Mouse (Mus musculus) heart, postnatal 14 days (tissue): ENCODE measurements at regions not wholly inside any gene's neighbourhood (a gene's known extent, or its start where the extent isn't known, plus 50 kb on each side); places are given as distances from the start of the nearest gene placed in this dataset.

ENCODE experiments used
- DNase-seq, 2 experiments: peaks; one replicate each; pipeline ENCODE4 v3.0.0; 2021 to 2022
- intact Hi-C: fragments of 180-260 bp; cut with DNase I; formaldehyde crosslinking; loops from one replicate; pipeline ENCODE4 v1.15.1; 2025

GRCm38 (mm10) chr13:115676836-115677235 is 575.1 kb upstream of the Itga1 start:
- intact Hi-C loops, result no loop called here
- DNase-seq, result no peak

- intact Hi-C loops, result no loop called here
- no peak for DNase-seq
These were observed 572.0 kb upstream of the Itga1 start for GRCm38 (mm10) chr13:115673729-115674128.

GRCm38 (mm10) chr13:115671685-115672084 is 569.9 kb upstream of the Itga1 start:
- intact Hi-C loops, result no loop called here
- no peak for DNase-seq

GRCm38 (mm10) chr13:115669516-115669915 is 567.8 kb upstream of the Itga1 start:
- no peak for DNase-seq
- intact Hi-C loops, result no loop called here

- intact Hi-C loops, result no loop called here
- no peak for DNase-seq
These were observed 553.4 kb upstream of the Itga1 start for GRCm38 (mm10) chr13:115655134-115655533.

GRCm38 (mm10) chr13:115652935-115653334 is 551.2 kb upstream of the Itga1 start:
- DNase-seq, result no peak
- intact Hi-C loops, result no loop called here

GRCm38 (mm10) chr13:115652352-115652751 is 550.6 kb upstream of the Itga1 start:
- no peak for DNase-seq
- intact Hi-C loops, result no loop called here

GRCm38 (mm10) chr13:115631410-115632105 is 529.8 kb upstream of the Itga1 start:
- intact Hi-C loops, result no loop called here
- DNase-seq, result no peak

GRCm38 (mm10) chr13:115630603-115631002 is 528.8 kb upstream of the Itga1 start:
- intact Hi-C loops, result no loop called here
- no peak for DNase-seq

GRCm38 (mm10) chr13:115613174-115613573 is 511.4 kb upstream of the Itga1 start:
- DNase-seq, result no peak
- intact Hi-C loops, result no loop called here

- DNase-seq, result no peak
- intact Hi-C loops, result no loop called here
These were observed 504.7 kb upstream of the Itga1 start for GRCm38 (mm10) chr13:115606441-115606840.

GRCm38 (mm10) chr13:115595126-115595671 is 493.4 kb upstream of the Itga1 start:
- intact Hi-C loops, result no loop called here
- no peak for DNase-seq

GRCm38 (mm10) chr13:115575967-115576366 is 474.2 kb upstream of the Itga1 start:
- intact Hi-C loops, result no loop called here
- DNase-seq, result no peak

GRCm38 (mm10) chr13:115575052-115575891 is 473.5 kb upstream of the Itga1 start:
- intact Hi-C loops, result no loop called here
- no peak for DNase-seq

GRCm38 (mm10) chr13:115541167-115541566 is 439.4 kb upstream of the Itga1 start:
- intact Hi-C loops, result no loop called here
- DNase-seq, result no peak

GRCm38 (mm10) chr13:115535900-115536299 is 434.1 kb upstream of the Itga1 start:
- intact Hi-C loops, result no loop called here
- DNase-seq, result no peak

GRCm38 (mm10) chr13:115513914-115514313 is 412.1 kb upstream of the Itga1 start:
- intact Hi-C loops, result no loop called here
- no peak for DNase-seq

GRCm38 (mm10) chr13:115512214-115512613 is 410.4 kb upstream of the Itga1 start:
- intact Hi-C loops, result no loop called here

GRCm38 (mm10) chr13:115508646-115509045 is 406.9 kb upstream of the Itga1 start:
- intact Hi-C loops, result no loop called here
- no peak for DNase-seq

More at GRCm38 (mm10) chr13:115512214-115512613, 410.4 kb upstream of the Itga1 start:
- no peak for DNase-seq

- DNase-seq, result no peak
- intact Hi-C loops, result no loop called here
These were observed 392.6 kb upstream of the Itga1 start for GRCm38 (mm10) chr13:115494399-115494798.

GRCm38 (mm10) chr13:115475861-115476260 is 374.1 kb upstream of the Itga1 start:
- DNase-seq, result no peak
- intact Hi-C loops, result no loop called here

- DNase-seq, result no peak
- intact Hi-C loops, result no loop called here
These were observed 363.9 kb upstream of the Itga1 start for GRCm38 (mm10) chr13:115465689-115466088.
